Mouse (Mus musculus) urinary bladder, adult 18-20 months (tissue): ENCODE measurements around the gene Lipa.
A peak's percentile ranks its signal among the peaks of the same experiment; 100 is the strongest.

Experiments
- DNase-seq, 2 experiments: peaks; one replicate each; pipeline ENCODE4 v3.0.0; 2022; ENCODE audit warnings: low spot score in 2 of 2, mixed read lengths in 2 of 2

Gene Lipa

GRCm38 (mm10) chr19:34468216-34468615 is 59.1 kb downstream of the Lipa start:
- no peak for DNase-seq

DNA sequence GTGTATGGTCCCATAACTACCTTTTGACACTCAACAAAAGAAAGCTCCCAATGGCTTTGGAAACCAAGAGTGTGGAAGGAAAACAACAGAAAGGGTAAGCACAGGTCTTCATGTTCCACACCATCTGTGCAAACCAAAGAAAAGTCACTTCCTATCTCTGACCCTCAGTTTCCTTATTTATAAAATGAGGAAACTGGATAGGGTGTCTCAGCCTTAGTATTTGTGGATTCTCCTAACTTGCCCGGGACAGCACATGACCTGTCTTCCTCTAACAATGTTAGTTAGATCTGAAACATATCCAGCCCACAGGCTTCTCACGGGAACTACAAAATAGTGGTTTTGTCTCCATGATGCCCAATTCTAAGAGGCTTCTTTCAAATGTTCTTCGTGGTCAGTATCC is 62.8 kb downstream of the Lipa start:
- no peak for DNase-seq

DNA sequence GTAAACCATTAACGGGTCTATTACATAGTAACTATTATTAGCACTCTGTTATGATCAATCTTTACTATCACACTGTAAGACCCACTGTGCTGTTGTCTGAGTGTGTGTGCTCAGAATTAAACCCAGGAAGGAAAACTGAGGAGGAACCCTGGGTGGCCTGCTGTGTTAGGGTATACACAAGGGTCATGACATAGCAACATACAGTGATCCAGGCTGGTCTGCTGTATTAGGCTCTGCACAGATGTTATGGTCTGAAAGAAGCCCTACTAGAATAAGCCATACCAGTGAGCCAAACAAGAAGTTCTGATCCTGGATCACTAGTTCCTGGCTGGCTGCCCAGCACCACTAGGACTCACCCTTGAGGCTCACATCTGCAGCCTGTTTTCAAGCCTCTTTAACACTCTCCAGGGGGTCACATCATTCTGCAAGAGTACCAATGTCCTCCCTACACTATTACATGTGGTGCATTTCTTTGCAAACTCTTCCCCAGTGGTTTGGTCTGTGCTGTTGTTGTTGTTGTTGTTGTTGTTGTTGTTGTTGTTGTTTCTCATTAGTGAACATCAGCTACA is 65.7 kb downstream of the Lipa start:
- no peak for DNase-seq

GRCm38 (mm10) chr19:34450784-34451370 is 76.4 kb downstream of the Lipa start:
- DNase-seq = no peak

DNA sequence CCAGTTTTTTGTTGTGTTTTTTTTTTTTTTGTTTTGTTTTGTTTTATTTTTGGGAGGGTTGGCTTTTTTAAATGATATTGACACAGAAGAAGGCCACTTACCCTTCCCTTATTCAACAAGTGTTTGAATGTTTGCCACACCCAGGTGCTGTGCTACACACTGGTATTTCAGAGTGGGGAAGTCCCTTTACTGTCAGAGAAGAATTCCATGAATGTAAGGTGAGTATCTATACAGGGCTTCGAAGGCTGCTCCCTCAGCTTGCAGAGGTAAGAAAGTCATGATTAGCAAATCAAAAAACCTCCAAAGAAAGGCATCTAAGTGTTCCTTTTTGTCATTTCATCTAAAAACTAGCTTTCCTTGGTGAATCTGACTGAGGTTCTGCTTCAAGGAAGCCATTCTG is 78.4 kb downstream of the Lipa start:
- no peak for DNase-seq

GRCm38 (mm10) chr19:34445410-34446012 is 81.8 kb downstream of the Lipa start:
- peak in 1 of 2 experiments; percentile 13 for DNase-seq

GRCm38 (mm10) chr19:34444785-34445184 is 82.5 kb downstream of the Lipa start:
- no peak for DNase-seq
